Mouse (Mus musculus) embryo, embryonic 11 days (tissue): ENCODE results near the gene D16Ertd472e.
"Not testable (repeated sequence)": the region's sequence is repeated elsewhere in the genome, so short reads cannot be mapped to it uniquely, and the experiment has no call there.

Experiments used
- DNase-seq: peaks from one replicate; pipeline ENCODE4 v3.0.0-alpha.2; 2015

The D16Ertd472e gene

GRCm38 (mm10) chr16:78564110-78564821 is 12.2 kb downstream of the D16Ertd472e start:
- DNase-seq = no peak

- no peak for DNase-seq
Measured at GRCm38 (mm10) chr16:78563093-78563971, 13.2 kb downstream of the D16Ertd472e start.

GRCm38 (mm10) chr16:78560627-78561026 is 15.9 kb downstream of the D16Ertd472e start:
- no peak for DNase-seq

- DNase-seq = no peak
Measured at GRCm38 (mm10) chr16:78560063-78560462, 16.4 kb downstream of the D16Ertd472e start.

- DNase-seq = no peak
Measured at GRCm38 (mm10) chr16:78557573-78557972, 18.9 kb downstream of the D16Ertd472e start.

- no peak for DNase-seq
Measured at GRCm38 (mm10) chr16:78554911-78555648, 21.4 kb downstream of the D16Ertd472e start.

- DNase-seq = no peak
Measured at GRCm38 (mm10) chr16:78547367-78547766, 29.1 kb downstream of the D16Ertd472e start.

- no peak for DNase-seq
Measured at GRCm38 (mm10) chr16:78546529-78546928, 30.0 kb downstream of the D16Ertd472e start.

GRCm38 (mm10) chr16:78540376-78541246 is 35.9 kb downstream of the D16Ertd472e start:
- no peak for DNase-seq

- DNase-seq = no peak
Measured at GRCm38 (mm10) chr16:78537798-78538422, 38.6 kb downstream of the D16Ertd472e start.

GRCm38 (mm10) chr16:78537322-78537721 is 39.2 kb downstream of the D16Ertd472e start:
- DNase-seq = no peak

- no peak for DNase-seq
Measured at GRCm38 (mm10) chr16:78534468-78534867, 42.0 kb downstream of the D16Ertd472e start.

- DNase-seq = peak; percentile 16
Measured at GRCm38 (mm10) chr16:78531957-78532605, 44.4 kb downstream of the D16Ertd472e start.

- no peak for DNase-seq
Measured at GRCm38 (mm10) chr16:78522974-78523373, 53.5 kb downstream of the D16Ertd472e start.

GRCm38 (mm10) chr16:78518697-78519096 is 57.8 kb downstream of the D16Ertd472e start:
- DNase-seq = no peak

GRCm38 (mm10) chr16:78517171-78517570 is 59.3 kb downstream of the D16Ertd472e start:
- DNase-seq = no peak

- DNase-seq = no peak
Measured at GRCm38 (mm10) chr16:78511526-78511925, 65.0 kb downstream of the D16Ertd472e start.

- DNase-seq = no peak
Measured at GRCm38 (mm10) chr16:78502492-78502891, 74.0 kb downstream of the D16Ertd472e start.

GRCm38 (mm10) chr16:78492696-78493095 is 83.8 kb downstream of the D16Ertd472e start:
- DNase-seq = not testable (repeated sequence)

- DNase-seq = no peak
Measured at GRCm38 (mm10) chr16:78490779-78491178, 85.7 kb downstream of the D16Ertd472e start.
